Mouse (Mus musculus) embryonic fibroblast, embryonic 13.5 days (primary cell): ENCODE data around the gene Cwh43.

Experiments
- CTCF ChIP-seq: IDR thresholded peaks from 2 replicates; pipeline ENCODE4 v1.5.1; 2011; ENCODE audit warnings: mild to moderate bottlenecking, control low read depth, low read length, moderate library complexity, borderline replicate concordance; ENCODE audit not compliant: insufficient read depth
- POLR2A ChIP-seq: IDR thresholded peaks from 2 replicates; pipeline ENCODE4 v1.6.1; 2011; ENCODE audit warnings: low read depth, mild to moderate bottlenecking, control low read depth, low read length, moderate library complexity

DNA sequence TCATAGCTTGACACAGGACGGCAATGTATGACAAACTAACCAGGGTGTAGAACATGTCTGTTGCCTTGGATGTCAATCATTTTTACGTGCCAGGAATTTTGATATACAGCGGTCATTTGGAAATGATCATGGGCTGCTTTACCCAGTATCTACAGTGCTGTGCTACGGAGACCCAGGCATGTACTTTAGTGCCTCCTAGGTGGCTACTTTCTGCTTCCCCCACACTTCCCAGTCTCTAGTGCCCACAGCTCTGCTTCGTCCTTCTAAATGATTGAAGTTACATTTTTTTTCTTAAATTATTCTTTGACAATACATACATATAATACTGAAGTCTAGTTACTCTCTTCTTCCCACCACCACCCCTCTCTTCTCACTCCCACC, 49.4 kb downstream of the Cwh43 start:
- TF ChIP-seq CTCF (no peak), POLR2A (no peak)
